Mouse (Mus musculus): Measurements from ENCODE around the gene Tpsab1.

Gene Tpsab1

GRCm38 (mm10) chr17:25345462-25345861 is at the start of gene Tpsab1:
Gene Tpsab1, minus strand, starts transcription at chr17:25345562.
- no peak for DNase-seq (ENCODE audit: low spot score in 2 of 2)

GRCm38 (mm10) chr17:25394526-25394925 is 49.2 kb upstream of the Tpsab1 start:
- DNase-seq (ENCODE audit: low spot score in 2 of 2) = no peak

- no peak for DNase-seq (ENCODE audit: low spot score in 2 of 2)
These were observed 28.6 kb upstream of the Tpsab1 start for GRCm38 (mm10) chr17:25374011-25374410.

- no peak for DNase-seq (ENCODE audit: low spot score in 2 of 2)
These were observed 27.1 kb upstream of the Tpsab1 start for GRCm38 (mm10) chr17:25372491-25372890.

- no peak for DNase-seq (ENCODE audit: low spot score in 2 of 2)
These were observed 23.6 kb upstream of the Tpsab1 start, which contains the start of gene Tpsg1 for GRCm38 (mm10) chr17:25368973-25369372. Gene Tpsg1, plus strand, starts transcription at chr17:25369273.

GRCm38 (mm10) chr17:25366005-25366404 is 20.6 kb upstream of the Tpsab1 start, which contains the start of gene Tpsb2:
Gene Tpsb2, plus strand, starts transcription at chr17:25366305.
- DNase-seq (ENCODE audit: low spot score in 2 of 2) = no peak

- no peak for DNase-seq (ENCODE audit: low spot score in 2 of 2)
These were observed 18.4 kb upstream of the Tpsab1 start for GRCm38 (mm10) chr17:25363726-25364125.

GRCm38 (mm10) chr17:25361291-25361690 is 15.9 kb upstream of the Tpsab1 start:
- DNase-seq (ENCODE audit: low spot score in 2 of 2) = no peak

GRCm38 (mm10) chr17:25341490-25341889 is 3.9 kb downstream of the Tpsab1 start:
- no peak for DNase-seq (ENCODE audit: low spot score in 2 of 2)

- no peak for DNase-seq (ENCODE audit: low spot score in 2 of 2)
These were observed 5.4 kb downstream of the Tpsab1 start for GRCm38 (mm10) chr17:25340003-25340402.

- DNase-seq (ENCODE audit: low spot score in 2 of 2) = no peak
These were observed 7.1 kb downstream of the Tpsab1 start for GRCm38 (mm10) chr17:25338218-25338617.

- DNase-seq (ENCODE audit: low spot score in 2 of 2) = peak; percentile 4 to 12
These were observed 11.4 kb downstream of the Tpsab1 start for GRCm38 (mm10) chr17:25333943-25334342.

GRCm38 (mm10) chr17:25332321-25332720 is 13.0 kb downstream of the Tpsab1 start:
- DNase-seq (ENCODE audit: low spot score in 2 of 2) = no peak

- no peak for DNase-seq (ENCODE audit: low spot score in 2 of 2)
These were observed 22.4 kb downstream of the Tpsab1 start for GRCm38 (mm10) chr17:25322930-25323329.

GRCm38 (mm10) chr17:25320819-25321218 is 24.5 kb downstream of the Tpsab1 start:
- no peak for DNase-seq (ENCODE audit: low spot score in 2 of 2)

GRCm38 (mm10) chr17:25318354-25318753 is 27.0 kb downstream of the Tpsab1 start, which contains the start of gene Prss29:
Gene Prss29, plus strand, starts transcription at chr17:25318654.
- DNase-seq (ENCODE audit: low spot score in 2 of 2) = no peak

GRCm38 (mm10) chr17:25308346-25308745 is 37.0 kb downstream of the Tpsab1 start, which contains the start of gene Prss28:
Gene Prss28, plus strand, starts transcription at chr17:25308646.
- DNase-seq (ENCODE audit: low spot score in 2 of 2) = no peak

- no peak for DNase-seq (ENCODE audit: low spot score in 2 of 2)
These were observed 47.3 kb downstream of the Tpsab1 start, which contains the start of gene Prss34 for GRCm38 (mm10) chr17:25298094-25298493. Gene Prss34, plus strand, starts transcription at chr17:25298394.

GRCm38 (mm10) chr17:25294111-25294510 is 51.3 kb downstream of the Tpsab1 start:
- no peak for DNase-seq (ENCODE audit: low spot score in 2 of 2)

- no peak for DNase-seq (ENCODE audit: low spot score in 2 of 2)
These were observed 51.9 kb downstream of the Tpsab1 start for GRCm38 (mm10) chr17:25293495-25293894.

All from right cerebral cortex, postnatal 36 days (tissue).